Mouse (Mus musculus) forebrain, embryonic 11.5 days (tissue): ENCODE measurements at regions not wholly inside any gene's neighbourhood (a gene's known extent, or its start where the extent isn't known, plus 50 kb on each side); places are given as distances from the start of the nearest gene placed in this dataset.
"Not testable (repeated sequence)": the region's sequence is repeated elsewhere in the genome, so short reads cannot be mapped to it uniquely, and the experiment has no call there.

ENCODE experiments used
- ATAC-seq: fragments of 200-750 bp; cut with Nextera tagmentation; replicated peaks from 2 replicates; pipeline ENCODE4 v1.8.0; 2017; ENCODE audit warnings: moderate TSS enrichment; ENCODE audit not compliant: low FRiP score
- DNase-seq: peaks from one replicate; pipeline ENCODE4 v3.0.0-alpha.2; 2017; ENCODE audit warnings: low spot score
- H3K27ac ChIP-seq: fragments of 300-500 bp; sonication (generic); 2 replicates; pipeline ENCODE4 v1.5.1; 2014; ENCODE audit warnings: low read depth, low read length
- H3K27me3 ChIP-seq: fragments of 300-500 bp; sonication (generic); 2 replicates; pipeline ENCODE4 v1.6.1; 2014; ENCODE audit warnings: mild to moderate bottlenecking, low read length, mixed read lengths; ENCODE audit not compliant: control insufficient read depth, insufficient read depth
- H3K36me3 ChIP-seq: fragments of 300-500 bp; sonication (generic); 2 replicates; pipeline ENCODE4 v1.6.1; 2014; ENCODE audit warnings: mild to moderate bottlenecking, low read length, moderate library complexity, mixed read lengths; ENCODE audit not compliant: control insufficient read depth, insufficient read depth
- H3K4me1 ChIP-seq: fragments of 300-500 bp; sonication (generic); replicated peaks from 2 replicates; pipeline ENCODE4 v1.6.1; 2014; ENCODE audit warnings: low read length, mixed read lengths; ENCODE audit not compliant: control insufficient read depth, insufficient read depth
- H3K4me2 ChIP-seq: fragments of 300-500 bp; sonication (generic); 2 replicates; pipeline ENCODE4 v1.6.1; 2014; ENCODE audit warnings: low read depth, mild to moderate bottlenecking, low read length, moderate library complexity, mixed read lengths; ENCODE audit not compliant: severe bottlenecking
- H3K4me3 ChIP-seq: fragments of 300-500 bp; sonication (generic); 2 replicates; pipeline ENCODE4 v1.5.1; 2014; ENCODE audit warnings: low read depth, low read length
- H3K9ac ChIP-seq: fragments of 300-500 bp; sonication (generic); 2 replicates; pipeline ENCODE4 v1.6.1; 2014; ENCODE audit warnings: low read length
- H3K9me3 ChIP-seq: fragments of 300-500 bp; sonication (generic); 2 replicates; pipeline ENCODE4 v1.6.1; 2016; ENCODE audit warnings: low read length, mixed read lengths; ENCODE audit not compliant: control insufficient read depth
- WGBS: fragments of 180-500 bp; shearing (Covaris S2); extraction: QIAGEN DNeasy Blood & Tissue Kit; methylation state at CpG from one replicate; pipeline ENCODE4 v1.1.7; 2014; 5-methylcytosine and 5-hydroxymethylcytosine counted together

GRCm38 (mm10) chr6:22490762-22491161, 134.7 kb upstream of the Fam3c start:
- Histone ChIP-seq H3K9ac (no peak overlapping the region), H3K4me1 (no peaks in the 10 kb centered on the region), H3K27me3 (no peaks in the 10 kb centered on the region), H3K4me2 (no peak overlapping the region), H3K4me3 (no peak overlapping the region), H3K27ac (no peak overlapping the region), H3K9me3 (no peaks in the 10 kb centered on the region), H3K36me3 (no peaks in the 10 kb centered on the region)
- ATAC-seq (no peak), DNase-seq (no peak)
- 90% methylated on average over 6 of the region's 6 CpGs for WGBS

- no peaks in the 10 kb centered on the region for H3K9me3 ChIP-seq
- ATAC-seq (no peak), DNase-seq (no peak)
- H3K27ac ChIP-seq: no peak overlapping the region
- H3K27me3 ChIP-seq: no peaks in the 10 kb centered on the region
- no peak overlapping the region for H3K9ac ChIP-seq
- H3K36me3 ChIP-seq: no peaks in the 10 kb centered on the region
- WGBS: 89% methylated on average over 3 of the region's 3 CpGs
- no peak overlapping the region for H3K4me3 ChIP-seq
- no peaks in the 10 kb centered on the region for H3K4me1 ChIP-seq
- H3K4me2 ChIP-seq: no peak overlapping the region
Measured at GRCm38 (mm10) chr6:22487467-22487866, 131.4 kb upstream of the Fam3c start.

GRCm38 (mm10) chr6:22485828-22486518, 129.9 kb upstream of the Fam3c start:
- DNase-seq (no peak), ATAC-seq (no peak)
- H3K27me3 ChIP-seq: no peaks in the 10 kb centered on the region
- no peak overlapping the region for H3K9ac ChIP-seq
- no peak overlapping the region for H3K27ac ChIP-seq
- no peak overlapping the region for H3K4me2 ChIP-seq
- H3K36me3 ChIP-seq: no peaks in the 10 kb centered on the region
- WGBS: 81% methylated on average over 11 of the region's 11 CpGs
- no peak overlapping the region for H3K4me3 ChIP-seq
- no peaks in the 10 kb centered on the region for H3K4me1 ChIP-seq
- no peaks in the 10 kb centered on the region for H3K9me3 ChIP-seq

- H3K4me2 ChIP-seq, H3K27me3 ChIP-seq, H3K36me3 ChIP-seq, DNase-seq, ATAC-seq, H3K27ac ChIP-seq, H3K4me3 ChIP-seq, H3K4me1 ChIP-seq, H3K9ac ChIP-seq, H3K9me3 ChIP-seq: not testable (repeated sequence)
- WGBS: 77% methylated on average over 4 of the region's 4 CpGs
Measured at GRCm38 (mm10) chr6:22482257-22482656, 126.2 kb upstream of the Fam3c start.

GRCm38 (mm10) chr6:22474604-22475003, 118.6 kb upstream of the Fam3c start:
- no peak for ATAC-seq
- Histone ChIP-seq H3K27me3 (no peaks in the 10 kb centered on the region), H3K36me3 (no peaks in the 10 kb centered on the region), H3K4me3 (no peak overlapping the region), H3K9me3 (no peaks in the 10 kb centered on the region), H3K27ac (no peak overlapping the region), H3K9ac (no peak overlapping the region), H3K4me1 (no peaks in the 10 kb centered on the region), H3K4me2 (no peak overlapping the region)
- 90% methylated on average over 4 of the region's 4 CpGs for WGBS
- DNase-seq: no peak

GRCm38 (mm10) chr6:22474011-22474410, 118.0 kb upstream of the Fam3c start:
- no peak for ATAC-seq
- no peak overlapping the region for H3K4me2 ChIP-seq
- H3K4me3 ChIP-seq: no peak overlapping the region
- no peaks in the 10 kb centered on the region for H3K9me3 ChIP-seq
- H3K4me1 ChIP-seq: no peaks in the 10 kb centered on the region
- H3K36me3 ChIP-seq: no peaks in the 10 kb centered on the region
- WGBS: 86% methylated on average over 2 of the region's 2 CpGs
- H3K27ac ChIP-seq: no peak overlapping the region
- H3K27me3 ChIP-seq: no peaks in the 10 kb centered on the region
- no peak for DNase-seq
- H3K9ac ChIP-seq: no peak overlapping the region

- not testable (repeated sequence) for H3K4me2 ChIP-seq, H3K27me3 ChIP-seq, H3K27ac ChIP-seq, H3K36me3 ChIP-seq, H3K4me3 ChIP-seq, ATAC-seq, DNase-seq, H3K9me3 ChIP-seq, H3K9ac ChIP-seq, H3K4me1 ChIP-seq
- WGBS: 90% methylated on average over 5 of the region's 5 CpGs
Measured at GRCm38 (mm10) chr6:22472400-22472799, 116.4 kb upstream of the Fam3c start.

- Histone ChIP-seq H3K4me3 (no peak overlapping the region), H3K27me3 (no peaks in the 10 kb centered on the region), H3K27ac (no peak overlapping the region), H3K4me2 (no peak overlapping the region), H3K9ac (no peak overlapping the region), H3K4me1 (no peaks in the 10 kb centered on the region), H3K36me3 (no peaks in the 10 kb centered on the region), H3K9me3 (no peaks in the 10 kb centered on the region)
- 88% methylated on average over 11 of the region's 11 CpGs for WGBS
- no peak for ATAC-seq
- DNase-seq: no peak
Measured at GRCm38 (mm10) chr6:22467334-22467993, 111.4 kb upstream of the Fam3c start.

- WGBS: 100% methylated on average over 1 of the region's 1 CpGs
- Histone ChIP-seq H3K27me3 (no peaks in the 10 kb centered on the region), H3K9ac (no peak overlapping the region), H3K4me1 (no peaks in the 10 kb centered on the region), H3K9me3 (no peaks in the 10 kb centered on the region), H3K4me2 (no peak overlapping the region), H3K27ac (no peak overlapping the region), H3K4me3 (no peak overlapping the region), H3K36me3 (no peaks in the 10 kb centered on the region)
- no peak for DNase-seq
- ATAC-seq: no peak
Measured at GRCm38 (mm10) chr6:22465926-22466325, 109.9 kb upstream of the Fam3c start.
